Mouse (Mus musculus) intestine, embryonic 16.5 days (tissue): Measurements from ENCODE around the gene Nup210. TPM values are rescaled to one million over a fixed set of nuclear protein-coding genes. Genes with fewer than 3 reads are reported as not detected.

Experiments used
- ATAC-seq: fragments of 200-750 bp; cut with Nextera tagmentation; 2 replicates; pipeline ENCODE4 v1.8.0; 2017; ENCODE audit warnings: moderate TSS enrichment, moderate library complexity
- H3K27ac ChIP-seq: fragments of 300-500 bp; sonication (generic); 2 replicates; pipeline ENCODE4 v1.5.1; 2014; ENCODE audit warnings: mild to moderate bottlenecking, low read length
- H3K27me3 ChIP-seq: fragments of 300-500 bp; sonication (generic); replicated peaks from 2 replicates; pipeline ENCODE4 v1.6.1; 2014; ENCODE audit warnings: low read length, control low read depth, mixed read lengths; ENCODE audit not compliant: control insufficient read depth, insufficient read depth
- H3K36me3 ChIP-seq: fragments of 300-500 bp; sonication (generic); 2 replicates; pipeline ENCODE4 v1.6.1; 2014; ENCODE audit warnings: low read length, control low read depth; ENCODE audit not compliant: control insufficient read depth, insufficient read depth
- H3K4me1 ChIP-seq: fragments of 300-500 bp; sonication (generic); 2 replicates; pipeline ENCODE4 v1.6.1; 2014; ENCODE audit warnings: low read length, control low read depth, mixed read lengths; ENCODE audit not compliant: control insufficient read depth, insufficient read depth
- H3K4me2 ChIP-seq: fragments of 300-500 bp; sonication (generic); 2 replicates; pipeline ENCODE4 v1.6.1; 2014; ENCODE audit warnings: low read depth, low read length, control low read depth
- H3K4me3 ChIP-seq: fragments of 300-500 bp; sonication (generic); 2 replicates; pipeline ENCODE4 v1.5.1; 2014; ENCODE audit warnings: mild to moderate bottlenecking, low read length
- H3K9ac ChIP-seq: fragments of 300-500 bp; sonication (generic); 2 replicates; pipeline ENCODE4 v1.6.1; 2014; ENCODE audit warnings: low read depth, low read length
- H3K9me3 ChIP-seq: fragments of 300-500 bp; sonication (generic); 2 replicates; pipeline ENCODE4 v1.6.1; 2016; ENCODE audit warnings: low read length, control low read depth; ENCODE audit not compliant: control insufficient read depth
- WGBS: fragments of 180-500 bp; shearing (Covaris S2); extraction: QIAGEN DNeasy Blood & Tissue Kit; methylation state at CpG from one replicate; pipeline ENCODE4 v1.1.7; 2014; 5-methylcytosine and 5-hydroxymethylcytosine counted together
- polyA plus RNA-seq: library from polyadenylated mRNA; unstranded; fragments of >200 nt; fragmentation: Nextera tagmentation; extraction: Ambion mirVana; gene quantifications from 2 replicates; pipeline ENCODE4 v1.2.1, GENCODE M21; 2015

The Nup210 gene
- polyA plus RNA-seq, 1 experiment from 2014 or later: 13.7 TPM

- 76% methylated on average over 5 of the region's 5 CpGs for WGBS
- H3K4me1 ChIP-seq: no peaks in the 10 kb centered on the region
- no peak overlapping the region for H3K27ac ChIP-seq
- no peak for ATAC-seq
- H3K4me2 ChIP-seq: no peak overlapping the region
- H3K36me3 ChIP-seq: no peaks in the 10 kb centered on the region
- H3K9me3 ChIP-seq: no peaks in the 10 kb centered on the region
- no peaks in the 10 kb centered on the region for H3K27me3 ChIP-seq
- no peak overlapping the region for H3K4me3 ChIP-seq
- no peak overlapping the region for H3K9ac ChIP-seq
Measured at GRCm38 (mm10) chr6:91145572-91145971, 28.9 kb upstream of the Nup210 start.

- no peaks in the 10 kb centered on the region for H3K9me3 ChIP-seq
- 52% methylated on average over 3 of the region's 3 CpGs for WGBS
- no peaks in the 10 kb centered on the region for H3K36me3 ChIP-seq
- ATAC-seq: peak; percentile 74
- no peak overlapping the region for H3K9ac ChIP-seq
- H3K27ac ChIP-seq: no peak overlapping the region
- no peaks in the 10 kb centered on the region for H3K4me1 ChIP-seq
- H3K4me2 ChIP-seq: no peak overlapping the region
- H3K27me3 ChIP-seq: no peaks in the 10 kb centered on the region
- no peak overlapping the region for H3K4me3 ChIP-seq
Measured at GRCm38 (mm10) chr6:91145056-91145455, 28.4 kb upstream of the Nup210 start.

- Histone ChIP-seq H3K9ac (no peak overlapping the region), H3K4me1 (no peaks in the 10 kb centered on the region), H3K4me3 (no peak overlapping the region), H3K4me2 (no peak overlapping the region), H3K36me3 (no peaks in the 10 kb centered on the region), H3K27me3 (no peaks in the 10 kb centered on the region), H3K27ac (no peak overlapping the region), H3K9me3 (no peaks in the 10 kb centered on the region)
- peak; percentile 59 for ATAC-seq
- WGBS: 29% methylated on average over 4 of the region's 4 CpGs
Measured at GRCm38 (mm10) chr6:91139846-91140245, 23.2 kb upstream of the Nup210 start.

- no peak overlapping the region for H3K4me3 ChIP-seq
- no peak for ATAC-seq
- H3K9me3 ChIP-seq: no peaks in the 10 kb centered on the region
- H3K27ac ChIP-seq: no peak overlapping the region
- H3K27me3 ChIP-seq: no peaks in the 10 kb centered on the region
- H3K4me2 ChIP-seq: no peak overlapping the region
- no peaks in the 10 kb centered on the region for H3K36me3 ChIP-seq
- WGBS: 66% methylated on average over 10 of the region's 10 CpGs
- no peak overlapping the region for H3K9ac ChIP-seq
- no peaks in the 10 kb centered on the region for H3K4me1 ChIP-seq
Measured at GRCm38 (mm10) chr6:91137343-91137956, 20.8 kb upstream of the Nup210 start.

- no peak overlapping the region for H3K9ac ChIP-seq
- 57% methylated on average over 1 of the region's 1 CpGs for WGBS
- H3K4me2 ChIP-seq: no peak overlapping the region
- H3K4me3 ChIP-seq: no peak overlapping the region
- H3K9me3 ChIP-seq: no peaks in the 10 kb centered on the region
- H3K27ac ChIP-seq: no peak overlapping the region
- no peak for ATAC-seq
- no peaks in the 10 kb centered on the region for H3K4me1 ChIP-seq
- no peaks in the 10 kb centered on the region for H3K36me3 ChIP-seq
- H3K27me3 ChIP-seq: no peaks in the 10 kb centered on the region
Measured at GRCm38 (mm10) chr6:91130856-91131255, 14.2 kb upstream of the Nup210 start.

GRCm38 (mm10) chr6:91128996-91129395 is 12.4 kb upstream of the Nup210 start:
- no peak for ATAC-seq
- H3K9me3 ChIP-seq: no peaks in the 10 kb centered on the region
- no peaks in the 10 kb centered on the region for H3K4me1 ChIP-seq
- H3K9ac ChIP-seq: no peak overlapping the region
- no peak overlapping the region for H3K27ac ChIP-seq
- no peak overlapping the region for H3K4me2 ChIP-seq
- no peaks in the 10 kb centered on the region for H3K36me3 ChIP-seq
- WGBS: 44% methylated on average over 4 of the region's 4 CpGs
- no peaks in the 10 kb centered on the region for H3K27me3 ChIP-seq
- H3K4me3 ChIP-seq: no peak overlapping the region

GRCm38 (mm10) chr6:91125228-91125585 is 8.6 kb upstream of the Nup210 start:
- no peak for ATAC-seq
- Histone ChIP-seq H3K4me3 (no peak overlapping the region), H3K27me3 (no peaks in the 10 kb centered on the region), H3K4me2 (no peak overlapping the region), H3K27ac (no peak overlapping the region), H3K9ac (no peak overlapping the region), H3K9me3 (no peaks in the 10 kb centered on the region), H3K4me1 (no peaks in the 10 kb centered on the region), H3K36me3 (no peaks in the 10 kb centered on the region)
- 61% methylated on average over 2 of the region's 2 CpGs for WGBS

GRCm38 (mm10) chr6:91124286-91125227 is 7.9 kb upstream of the Nup210 start:
- no peaks in the 10 kb centered on the region for H3K4me1 ChIP-seq
- WGBS: 44% methylated on average over 7 of the region's 7 CpGs
- no peaks in the 10 kb centered on the region for H3K36me3 ChIP-seq
- H3K27me3 ChIP-seq: no peaks in the 10 kb centered on the region
- no peak overlapping the region for H3K4me2 ChIP-seq
- ATAC-seq: no peak
- no peak overlapping the region for H3K4me3 ChIP-seq
- no peak overlapping the region for H3K9ac ChIP-seq
- H3K9me3 ChIP-seq: no peaks in the 10 kb centered on the region
- no peak overlapping the region for H3K27ac ChIP-seq

- no peaks in the 10 kb centered on the region for H3K4me1 ChIP-seq
- H3K9me3 ChIP-seq: no peaks in the 10 kb centered on the region
- H3K4me3 ChIP-seq: no peak overlapping the region
- no peak overlapping the region for H3K4me2 ChIP-seq
- WGBS: 83% methylated on average over 3 of the region's 3 CpGs
- no peak overlapping the region for H3K27ac ChIP-seq
- no peaks in the 10 kb centered on the region for H3K36me3 ChIP-seq
- ATAC-seq: no peak
- H3K27me3 ChIP-seq: no peaks in the 10 kb centered on the region
- H3K9ac ChIP-seq: no peak overlapping the region
Measured at GRCm38 (mm10) chr6:91123453-91123852, 6.8 kb upstream of the Nup210 start.
